Mouse (Mus musculus): ENCODE results near the gene Rgcc.

The Rgcc gene

GRCm38 (mm10) chr14:79301466-79301875, at the start of gene Rgcc:
Rgcc (minus strand) TSS chr14:79301645.
- DNase-seq: peak; percentile 96

GRCm38 (mm10) chr14:79346384-79346783, 44.9 kb upstream of the Rgcc start:
- no peak for DNase-seq

GRCm38 (mm10) chr14:79335613-79336012, 34.2 kb upstream of the Rgcc start:
- DNase-seq: no peak

GRCm38 (mm10) chr14:79331936-79332335, 30.5 kb upstream of the Rgcc start:
- no peak for DNase-seq

- no peak for DNase-seq
Measured at GRCm38 (mm10) chr14:79330944-79331561, 29.6 kb upstream of the Rgcc start.

GRCm38 (mm10) chr14:79327033-79327432, 25.6 kb upstream of the Rgcc start:
- peak; percentile 52 for DNase-seq

- DNase-seq: no peak
Measured at GRCm38 (mm10) chr14:79324112-79324840, 22.8 kb upstream of the Rgcc start.

- DNase-seq: no peak
Measured at GRCm38 (mm10) chr14:79321881-79322280, 20.4 kb upstream of the Rgcc start.

- DNase-seq: peak; percentile 78
Measured at GRCm38 (mm10) chr14:79321152-79321551, 19.7 kb upstream of the Rgcc start.

GRCm38 (mm10) chr14:79317602-79318001, 16.2 kb upstream of the Rgcc start:
- DNase-seq: no peak

GRCm38 (mm10) chr14:79315877-79316276, 14.4 kb upstream of the Rgcc start:
- DNase-seq: no peak

- no peak for DNase-seq
Measured at GRCm38 (mm10) chr14:79314245-79315010, 13.0 kb upstream of the Rgcc start.

- DNase-seq: no peak
Measured at GRCm38 (mm10) chr14:79313439-79314175, 12.2 kb upstream of the Rgcc start.

- DNase-seq: no peak
Measured at GRCm38 (mm10) chr14:79312719-79313118, 11.3 kb upstream of the Rgcc start.

- no peak for DNase-seq
Measured at GRCm38 (mm10) chr14:79311918-79312454, 10.5 kb upstream of the Rgcc start.

- DNase-seq: no peak
Measured at GRCm38 (mm10) chr14:79309115-79309514, 7.7 kb upstream of the Rgcc start.

GRCm38 (mm10) chr14:79308364-79308763, 6.9 kb upstream of the Rgcc start:
- DNase-seq: no peak

- no peak for DNase-seq
Measured at GRCm38 (mm10) chr14:79307908-79308307, 6.5 kb upstream of the Rgcc start.

GRCm38 (mm10) chr14:79307138-79307537, 5.7 kb upstream of the Rgcc start:
- DNase-seq: no peak

GRCm38 (mm10) chr14:79304873-79305464, 3.5 kb upstream of the Rgcc start:
- no peak for DNase-seq

- DNase-seq: no peak
Measured at GRCm38 (mm10) chr14:79303150-79303549, 1.7 kb upstream of the Rgcc start.

GRCm38 (mm10) chr14:79300641-79301350, 649 bp downstream of the Rgcc start:
- peak; percentile 53 for DNase-seq

All from embryo, embryonic 11 days (tissue).